Mouse (Mus musculus): ENCODE results near the gene Fbp1. TPM values are rescaled to one million over a fixed set of nuclear protein-coding genes. Genes with fewer than 3 reads are reported as not detected.
A peak's percentile ranks its signal among the peaks of the same experiment; 100 is the strongest.
"Not testable (repeated sequence)": the region's sequence is repeated elsewhere in the genome, so short reads cannot be mapped to it uniquely, and the experiment has no call there.

Gene Fbp1
- polyA plus RNA-seq, 2 experiments: 1.2 to 4.5 TPM

- Histone ChIP-seq H3K27ac (no peak overlapping the region), H3K27me3 (ENCODE audit: control insufficient read depth, insufficient read depth, low read length) (no peaks in the 10 kb centered on the region), H3K9ac (replicated peaks) (no peak overlapping the region), H3K4me2 (ENCODE audit: low read depth) (peak overlapping the region; percentile 54), H3K36me3 (replicated peaks; ENCODE audit: control insufficient read depth, insufficient read depth, low read depth) (no peaks in the 10 kb centered on the region), H3K4me3 (ENCODE audit: insufficient read depth in 1 of 2, low read depth in 2 of 2, low read length in 2 of 2) (peak overlapping the region in 1 of 2 experiments; percentile 26; a peak in 1 of 4 replicates), H3K4me1 (replicated peaks; ENCODE audit: control insufficient read depth in 2 of 2, insufficient read depth in 2 of 2, low read length in 1 of 2) (no peaks in the 10 kb centered on the region; a peak in 1 of 4 replicates), H3K9me3 (ENCODE audit: control insufficient read depth, low read length) (no peaks in the 10 kb centered on the region)
- DNase-seq (ENCODE audit: low read depth in 3 of 3, low spot score in 3 of 3) (no peak), ATAC-seq (ENCODE audit: insufficient read depth) (no peak)
- TF ChIP-seq CTCF (IDR thresholded peaks at IDR 0.05; ENCODE audit: low read depth): no peak
- 23% methylated on average over 25 of the region's 25 CpGs for WGBS (ENCODE audit: insufficient replicate concordance)
Measured at GRCm38 (mm10) chr13:62855396-62856304, 32.4 kb downstream of the Fbp1 start.

DNA sequence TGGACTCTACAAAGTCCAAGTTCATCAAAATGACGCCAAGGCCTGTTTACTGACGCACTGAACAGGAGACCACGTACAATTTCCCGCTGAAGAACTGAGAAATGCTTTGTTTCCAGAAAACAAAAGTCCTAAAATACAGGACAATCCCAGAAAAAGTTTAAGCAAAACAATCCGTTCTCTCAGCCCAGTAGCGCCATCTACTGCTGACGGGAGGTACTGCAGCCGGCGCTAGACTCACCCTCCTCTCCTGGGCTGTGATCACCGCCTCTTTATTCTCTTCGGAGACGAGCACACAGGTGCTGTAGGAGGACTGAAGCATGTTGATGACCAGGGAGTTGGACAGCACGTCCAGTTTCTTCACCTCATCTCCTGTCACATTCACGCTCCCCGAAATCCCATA is 33.4 kb downstream of the Fbp1 start:
- TF ChIP-seq CTCF (IDR thresholded peaks at IDR 0.05; ENCODE audit: low read depth) (peak; percentile 95), EP300 (IDR thresholded peaks at IDR 0.05; ENCODE audit: low read depth) (no peak)
- H3K27me3 ChIP-seq (ENCODE audit: control insufficient read depth, insufficient read depth, low read length): no peaks in the 10 kb centered on the region
- no peak overlapping the region for H3K27ac ChIP-seq
- H3K4me2 ChIP-seq (ENCODE audit: low read depth): no peak overlapping the region
- no peak overlapping the region for H3K9ac ChIP-seq (replicated peaks)
- no peak overlapping the region for H3K4me3 ChIP-seq (ENCODE audit: insufficient read depth in 1 of 2, low read depth in 2 of 2, low read length in 2 of 2)
- 8% methylated on average over 15 of the region's 15 CpGs for WGBS (ENCODE audit: insufficient replicate concordance)
- H3K9me3 ChIP-seq (ENCODE audit: control insufficient read depth, low read length): no peaks in the 10 kb centered on the region
- peak in 2 of 3 experiments; percentile 17 to 20 for DNase-seq (ENCODE audit: low read depth in 3 of 3, low spot score in 3 of 3)
- ATAC-seq (ENCODE audit: insufficient read depth): no peak
- no peaks in the 10 kb centered on the region; a peak in 1 of 4 replicates for H3K4me1 ChIP-seq (replicated peaks; ENCODE audit: control insufficient read depth in 2 of 2, insufficient read depth in 2 of 2, low read length in 1 of 2)
- no peaks in the 10 kb centered on the region for H3K36me3 ChIP-seq (replicated peaks; ENCODE audit: control insufficient read depth, insufficient read depth, low read depth)

GRCm38 (mm10) chr13:62833341-62833740 is 54.7 kb downstream of the Fbp1 start:
- H3K27ac ChIP-seq: no peak overlapping the region
- no peaks in the 10 kb centered on the region for H3K4me1 ChIP-seq (replicated peaks; ENCODE audit: control insufficient read depth in 2 of 2, insufficient read depth in 2 of 2, low read length in 1 of 2)
- 42% methylated on average over 4 of the region's 4 CpGs for WGBS (ENCODE audit: insufficient replicate concordance)
- H3K4me3 ChIP-seq (ENCODE audit: insufficient read depth in 1 of 2, low read depth in 2 of 2, low read length in 2 of 2): no peak overlapping the region
- no peak overlapping the region for H3K4me2 ChIP-seq (ENCODE audit: low read depth)
- H3K36me3 ChIP-seq (replicated peaks; ENCODE audit: control insufficient read depth, insufficient read depth, low read depth): no peaks in the 10 kb centered on the region
- DNase-seq (ENCODE audit: low read depth in 3 of 3, low spot score in 3 of 3): no peak
- TF ChIP-seq CTCF (IDR thresholded peaks at IDR 0.05; ENCODE audit: low read depth) (no peak), EP300 (IDR thresholded peaks at IDR 0.05; ENCODE audit: low read depth) (no peak)
- no peak for ATAC-seq (ENCODE audit: insufficient read depth)
- H3K27me3 ChIP-seq (ENCODE audit: control insufficient read depth, insufficient read depth, low read length): no peaks in the 10 kb centered on the region
- no peaks in the 10 kb centered on the region for H3K9me3 ChIP-seq (ENCODE audit: control insufficient read depth, low read length)
- H3K9ac ChIP-seq (replicated peaks): no peak overlapping the region

- Histone ChIP-seq H3K36me3 (replicated peaks; ENCODE audit: control insufficient read depth, insufficient read depth, low read depth) (no peaks in the 10 kb centered on the region), H3K9me3 (ENCODE audit: control insufficient read depth, low read length) (no peaks in the 10 kb centered on the region), H3K4me2 (ENCODE audit: low read depth) (no peak overlapping the region), H3K4me3 (ENCODE audit: insufficient read depth in 1 of 2, low read depth in 2 of 2, low read length in 2 of 2) (no peak overlapping the region), H3K27me3 (ENCODE audit: control insufficient read depth, insufficient read depth, low read length) (no peaks in the 10 kb centered on the region), H3K9ac (replicated peaks) (no peak overlapping the region), H3K27ac (no peak overlapping the region), H3K4me1 (replicated peaks; ENCODE audit: control insufficient read depth in 2 of 2, insufficient read depth in 2 of 2, low read length in 1 of 2) (no peaks in the 10 kb centered on the region)
- WGBS (ENCODE audit: insufficient replicate concordance): 49% methylated on average over 2 of the region's 2 CpGs
- DNase-seq (ENCODE audit: low read depth in 3 of 3, low spot score in 3 of 3) (no peak), ATAC-seq (ENCODE audit: insufficient read depth) (no peak)
- TF ChIP-seq CTCF (IDR thresholded peaks at IDR 0.05; ENCODE audit: low read depth): no peak
- no peak for TF ChIP-seq EP300 (IDR thresholded peaks at IDR 0.05; ENCODE audit: low read depth)
Measured at GRCm38 (mm10) chr13:62832239-62832638, 55.8 kb downstream of the Fbp1 start.

GRCm38 (mm10) chr13:62815705-62816104 is 72.4 kb downstream of the Fbp1 start:
- not testable (repeated sequence) for H3K36me3 ChIP-seq (replicated peaks; ENCODE audit: control insufficient read depth, insufficient read depth, low read depth); H3K4me3 ChIP-seq (ENCODE audit: insufficient read depth in 1 of 2, low read depth in 2 of 2, low read length in 2 of 2); ATAC-seq (ENCODE audit: insufficient read depth); DNase-seq (ENCODE audit: low read depth in 3 of 3, low spot score in 3 of 3); H3K27ac ChIP-seq; H3K9ac ChIP-seq (replicated peaks); H3K27me3 ChIP-seq (ENCODE audit: control insufficient read depth, insufficient read depth, low read length); H3K4me2 ChIP-seq (ENCODE audit: low read depth); H3K9me3 ChIP-seq (ENCODE audit: control insufficient read depth, low read length); H3K4me1 ChIP-seq (replicated peaks; ENCODE audit: control insufficient read depth in 2 of 2, insufficient read depth in 2 of 2, low read length in 1 of 2)
- WGBS (ENCODE audit: insufficient replicate concordance): 73% methylated on average over 3 of the region's 3 CpGs

Other genes starting within 250 kb of the Fbp1 start
- 1.1 and 2.3 TPM in 2 replicates for gene Platr25, start 127.6 kb downstream of the Fbp1 start, polyA plus RNA-seq (2012; rRNA removed)
- gene Platr25, start 127.6 kb downstream of the Fbp1 start, polyA plus RNA-seq (2014; fragmentation: Nextera tagmentation; extraction: Ambion mirVana): 3.5 and 3.7 TPM in 2 replicates
- 0.15 and 0.45 TPM in 2 replicates for gene Gm5141, start 102.5 kb downstream of the Fbp1 start, polyA plus RNA-seq (2012; rRNA removed)
- 1.4 and 2.1 TPM in 2 replicates for gene Gm5141, start 102.5 kb downstream of the Fbp1 start, polyA plus RNA-seq (2014; fragmentation: Nextera tagmentation; extraction: Ambion mirVana)
- gene Fbp2, start 29.9 kb downstream of the Fbp1 start, polyA plus RNA-seq (2012; rRNA removed): 0.02 and 0.11 TPM in 2 replicates
- not detected in 2 replicates for gene Fbp2, start 29.9 kb downstream of the Fbp1 start, polyA plus RNA-seq (2014; fragmentation: Nextera tagmentation; extraction: Ambion mirVana)
- 7.7 and 10.7 TPM in 2 replicates for gene 2010111I01Rik, start 76.6 kb upstream of the Fbp1 start, polyA plus RNA-seq (2012; rRNA removed)
- 13.6 and 15.7 TPM in 2 replicates for gene 2010111I01Rik, start 76.6 kb upstream of the Fbp1 start, polyA plus RNA-seq (2014; fragmentation: Nextera tagmentation; extraction: Ambion mirVana)

Data from liver, embryonic 14.5 days (tissue).